Mouse (Mus musculus): ENCODE data around the gene Armc6. TPM values are rescaled to one million over a fixed set of nuclear protein-coding genes. Genes with fewer than 3 reads are reported as not detected.

Armc6 gene
- total RNA-seq, 2 experiments from 2014 or later: 57.1 to 68.7 TPM

Other genes with a start within 250 kb of the Armc6 start
- 10 to 100 TPM; 23.1 to 25.2 TPM for gene Gatad2a, start 238.1 kb downstream of the Armc6 start, total RNA-seq (2021)
- 10 to 100 TPM; 82.8 to 83.3 TPM for gene Mau2, start 191.7 kb downstream of the Armc6 start, total RNA-seq (2021)
- gene Sugp1, start 191.7 kb downstream of the Armc6 start, total RNA-seq (2021): 10 to 100 TPM; 47.7 to 52.0 TPM
- 1 to 10 TPM; 1.7 to 2.4 TPM for gene Tm6sf2, start 161.5 kb downstream of the Armc6 start, total RNA-seq (2021)
- gene Hapln4, start 151.0 kb downstream of the Armc6 start, total RNA-seq (2021): 10 to 100 TPM; 17.9 to 20.9 TPM
- 100 to 1,000 TPM; 342 to 344 TPM for gene Ncan, start 113.6 kb downstream of the Armc6 start, total RNA-seq (2021)
- 10 to 100 TPM; 25.5 to 28.1 TPM for gene Nr2c2ap, start 103.1 kb downstream of the Armc6 start, total RNA-seq (2021)
- gene Rfxank, start 95.3 kb downstream of the Armc6 start, total RNA-seq (2021): 1 to 10 TPM; 9.2 to 9.6 TPM
- 10 to 100 TPM; 44.3 to 48.7 TPM for gene Borcs8, start 95.0 kb downstream of the Armc6 start, total RNA-seq (2021)
- not detected for gene Mef2b, start 94.8 kb downstream of the Armc6 start, total RNA-seq (2021)
- gene Tmem161a, start 62.1 kb downstream of the Armc6 start, total RNA-seq (2021): 10 to 100 TPM; 51.3 to 53.2 TPM
- gene Slc25a42, start 22.2 kb downstream of the Armc6 start, total RNA-seq (2021): 10 to 100 TPM; 32.7 to 34.5 TPM
- 100 to 1,000 TPM; 116 to 117 TPM for gene Sugp2, start 240 bp downstream of the Armc6 start, total RNA-seq (2021)
- gene Homer3, start 48.4 kb upstream of the Armc6 start, total RNA-seq (2021): 10 to 100 TPM; 10.5 to 12.9 TPM
- gene Ddx49, start 68.0 kb upstream of the Armc6 start, total RNA-seq (2021): 10 to 100 TPM; 43.5 to 44.6 TPM
- gene Cope, start 68.1 kb upstream of the Armc6 start, total RNA-seq (2021): 100 to 1,000 TPM; 122 to 132 TPM
- 100 to 1,000 TPM; 118 to 126 TPM for gene Cers1, start 81.3 kb upstream of the Armc6 start, total RNA-seq (2021)
- 10 to 100 TPM; 15.4 to 20.8 TPM for gene Gdf1, start 95.4 kb upstream of the Armc6 start, total RNA-seq (2021)
- gene Upf1, start 118.8 kb upstream of the Armc6 start, total RNA-seq (2021): 10 to 100 TPM; 49.8 to 53.4 TPM
- under 1 TPM; 0.51 to 0.72 TPM for gene Comp, start 139.1 kb upstream of the Armc6 start, total RNA-seq (2021)
- gene Crtc1, start 205.1 kb upstream of the Armc6 start, total RNA-seq (2021): 100 to 1,000 TPM; 109 to 111 TPM
- gene Klhl26, start 242.5 kb upstream of the Armc6 start, total RNA-seq (2021): 10 to 100 TPM; 37.2 to 37.9 TPM